Mouse (Mus musculus): ENCODE results near the gene Snhg11. TPM values are rescaled to one million over a fixed set of nuclear protein-coding genes. Genes with fewer than 3 reads are reported as not detected.

Snhg11 gene
- not detected for total RNA-seq (2023)

GRCm38 (mm10) chr2:158375443-158376122 lies at the start of gene Snhg11:
Gene Snhg11 (plus strand): TSS chr2:158375638.

DNA sequence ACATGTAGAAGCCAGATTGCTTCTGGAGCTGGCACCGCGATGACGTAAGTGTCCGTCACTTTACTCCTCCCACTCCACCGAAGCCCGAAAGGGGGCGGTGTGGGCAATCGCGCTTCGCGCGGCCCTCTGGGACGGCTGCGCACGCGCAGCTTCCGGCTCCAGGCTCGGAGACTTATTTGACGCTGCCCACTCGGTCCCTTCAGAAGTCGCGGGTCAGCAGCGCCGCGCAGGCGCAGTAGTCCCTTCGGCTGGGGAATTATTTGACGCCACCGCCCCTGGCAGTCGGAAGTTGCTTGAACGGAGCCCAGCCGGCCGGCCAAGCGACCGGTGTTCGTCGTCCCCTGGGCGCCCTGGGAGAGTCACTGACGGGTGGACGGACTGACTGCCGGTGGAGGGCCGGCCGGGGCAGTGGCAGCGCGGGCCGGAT lies 34.2 kb downstream of the Snhg11 start, which contains the start of gene Ralgapb:
Gene Ralgapb, plus strand, starts transcription at position 254 of the 427 bp plus-strand sequence.

Other genes with a start within 250 kb of the Snhg11 start
- 15.5 TPM for gene Tgm2, start 229.2 kb upstream of the Snhg11 start, total RNA-seq (2023)
- not detected for gene D630003M21Rik, start 146.4 kb upstream of the Snhg11 start, total RNA-seq (2023)
- gene Bpi, start 117.5 kb upstream of the Snhg11 start, total RNA-seq (2023), result not detected
- gene Lbp, start 69.1 kb upstream of the Snhg11 start, total RNA-seq (2023), result 1.5 TPM
- gene Ralgapb, start 34.2 kb downstream of the Snhg11 start, total RNA-seq (2023), result 73.8 TPM
- not detected for gene Adig, start 127.0 kb downstream of the Snhg11 start, total RNA-seq (2023)
- gene Arhgap40, start 137.2 kb downstream of the Snhg11 start, total RNA-seq (2023), result not detected
- not detected for gene Slc32a1, start 235.1 kb downstream of the Snhg11 start, total RNA-seq (2023)
- gene Actr5, start 249.2 kb downstream of the Snhg11 start, total RNA-seq (2023), result 54.9 TPM

All from CD4-positive naive resting alpha-beta T cell, adult 57 days (primary cell).